In the genomic region with DNA sequence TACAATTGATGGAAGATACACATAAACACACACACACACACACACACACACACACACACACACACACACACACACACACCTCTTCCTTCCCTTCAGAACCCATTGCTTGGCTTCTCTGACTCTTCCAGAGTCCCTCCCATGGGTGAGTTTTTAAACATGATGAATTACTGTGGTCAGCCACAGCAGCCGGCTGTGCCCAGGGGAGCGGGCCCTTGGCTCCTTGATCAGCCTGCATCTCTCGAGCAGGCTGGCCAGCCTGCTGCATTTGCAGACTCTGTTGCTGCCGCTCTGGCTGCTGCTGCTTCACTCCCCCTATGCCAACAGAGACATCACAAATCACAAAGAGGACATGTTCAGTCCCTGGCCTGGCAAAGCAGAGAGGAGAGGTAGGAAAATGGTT, we compare ENCODE assay signal across 28 mouse cellular contexts. TPM values are rescaled to one million over a fixed set of nuclear protein-coding genes. Genes with fewer than 3 reads are reported as not detected.
DNase-seq lines count a peak whose midpoint lies in the region; ATAC-seq and TF ChIP-seq lines count a peak whose summit lies in the region.
"Had no signal": no experiment of that assay in that cellular context is flagged by ENCODE, and none has a peak within 500 bp of the region (broad histone marks: within the 10 kb centered on the region; RNA-seq: fewer than 3 reads in every experiment).

No protein-coding gene starts in this region.

- no peak overlapping the region for H3K4me3 ChIP-seq in hindbrain, embryonic 10.5 days
- no peak overlapping the region for H3K4me3 ChIP-seq in hindbrain, embryonic 16.5 days (ENCODE audit: low read length)
- H3K4me3 ChIP-seq in hindbrain, postnatal 0 days (ENCODE audit: low read length), result no peak overlapping the region
- no peak overlapping the region for H3K4me3 ChIP-seq in forebrain, embryonic 11.5 days (ENCODE audit: low read depth, low read length)
- H3K4me3 ChIP-seq: embryonic facial prominence, embryonic 12.5 days; forebrain, embryonic 12.5 days; heart, embryonic 15.5 days; intestine, embryonic 15.5 days; layer of hippocampus, adult 2 months; limb, embryonic 13.5 days; liver, embryonic 12.5 days had no signal

- no peak for TF ChIP-seq CTCF in brain, embryonic 14.5 days (IDR thresholded peaks at IDR 0.05; ENCODE audit: borderline replicate concordance, extremely low read depth, insufficient read depth, insufficient read length)
- no peak for TF ChIP-seq CTCF in hindbrain, postnatal 0 days (IDR thresholded peaks at IDR 0.05; ENCODE audit: low read depth)

- peak; percentile 4 for DNase-seq in hindbrain, embryonic 10.5 days (ENCODE audit: low spot score)
- peak; percentile 27 for DNase-seq in 3T3-L1 (ENCODE audit: low read depth, low spot score)
- peak; percentile 1 for DNase-seq in brain, embryonic 14.5 days (ENCODE audit: low read depth)
- DNase-seq in hindbrain, postnatal 0 days (ENCODE audit: low spot score), result peak; percentile 40
- DNase-seq in forebrain, embryonic 11.5 days (ENCODE audit: low spot score), result no peak
- no peak for DNase-seq in spleen, adult 12 weeks (ENCODE audit: low spot score)
- DNase-seq in gastrocnemius, postnatal 14 days, result no peak
- DNase-seq: cerebellum, adult 8-10 months; heart, postnatal 4 days; kidney, adult 8-10 months; kidney, postnatal 14 days; lung, adult 18-20 months; lung, postnatal 10 days; right cerebral cortex, postnatal 25 days had no signal

- H3K4me2 ChIP-seq in hindbrain, embryonic 16.5 days (ENCODE audit: low read length), result no peak overlapping the region
- no peak overlapping the region for H3K4me2 ChIP-seq in hindbrain, postnatal 0 days (ENCODE audit: low read depth, low read length)
- no peak overlapping the region for H3K4me2 ChIP-seq in forebrain, embryonic 11.5 days (ENCODE audit: low read depth, low read length, severe bottlenecking)
- H3K4me2 ChIP-seq: embryonic facial prominence, embryonic 12.5 days; forebrain, embryonic 12.5 days; heart, embryonic 15.5 days; intestine, embryonic 15.5 days; limb, embryonic 13.5 days; liver, embryonic 12.5 days; midbrain, embryonic 11.5 days had no signal

- H3K9me3 ChIP-seq in hindbrain, embryonic 10.5 days, result 0 out of 2 replicates have a peak, but pooled peaks cover 3% of the 10 kb centered on the region
- no peaks in the 10 kb centered on the region for H3K9me3 ChIP-seq in hindbrain, embryonic 16.5 days (ENCODE audit: control insufficient read depth, low read length)
- no peaks in the 10 kb centered on the region for H3K9me3 ChIP-seq in hindbrain, postnatal 0 days (ENCODE audit: low read length)
- H3K9me3 ChIP-seq in forebrain, embryonic 11.5 days (ENCODE audit: control insufficient read depth, low read length), result no peaks in the 10 kb centered on the region
- H3K9me3 ChIP-seq: embryonic facial prominence, embryonic 12.5 days; forebrain, embryonic 12.5 days; heart, embryonic 15.5 days; intestine, embryonic 15.5 days; limb, embryonic 13.5 days; liver, embryonic 12.5 days had no signal

- WGBS in hindbrain, embryonic 10.5 days, result 50% methylated on average over 4 of the region's 4 CpGs
- 42% methylated on average over 4 of the region's 4 CpGs for WGBS in hindbrain, embryonic 16.5 days
- WGBS in hindbrain, postnatal 0 days, result 20% methylated on average over 4 of the region's 4 CpGs
- WGBS in forebrain, embryonic 11.5 days, result 70% methylated on average over 4 of the region's 4 CpGs

- intact Hi-C loops in gastrocnemius, postnatal 14 days (cut with DNase I; ENCODE audit: low total_unique reads), result loop anchor here (2.0 kb wide), 1 partner anchor 62 kb away; no protein-coding TSS in a partner anchor

- peaks cover 13% of the 10 kb centered on the region for H3K4me1 ChIP-seq in hindbrain, embryonic 10.5 days (replicated peaks)
- no peaks in the 10 kb centered on the region for H3K4me1 ChIP-seq in hindbrain, embryonic 16.5 days (ENCODE audit: control insufficient read depth, insufficient read depth, low read depth, low read length)
- H3K4me1 ChIP-seq in hindbrain, postnatal 0 days (ENCODE audit: insufficient read depth, low read length), result no peaks in the 10 kb centered on the region
- H3K4me1 ChIP-seq in forebrain, embryonic 11.5 days (replicated peaks; ENCODE audit: control insufficient read depth, insufficient read depth, low read length), result no peaks in the 10 kb centered on the region
- H3K4me1 ChIP-seq: embryonic facial prominence, embryonic 12.5 days; forebrain, embryonic 12.5 days; heart, embryonic 15.5 days; intestine, embryonic 15.5 days; limb, embryonic 13.5 days; liver, embryonic 12.5 days had no signal

- H3K36me3 ChIP-seq in hindbrain, embryonic 10.5 days, result no peaks in the 10 kb centered on the region
- H3K36me3 ChIP-seq in hindbrain, embryonic 16.5 days (ENCODE audit: control insufficient read depth, insufficient read depth, low read length), result no peaks in the 10 kb centered on the region
- no peaks in the 10 kb centered on the region for H3K36me3 ChIP-seq in hindbrain, postnatal 0 days (ENCODE audit: insufficient read depth, low read length)
- no peaks in the 10 kb centered on the region for H3K36me3 ChIP-seq in forebrain, embryonic 11.5 days (ENCODE audit: control insufficient read depth, insufficient read depth, low read length)
- H3K36me3 ChIP-seq: embryonic facial prominence, embryonic 12.5 days; forebrain, embryonic 12.5 days; heart, embryonic 15.5 days; intestine, embryonic 15.5 days; limb, embryonic 13.5 days; liver, embryonic 12.5 days had no signal

- TF ChIP-seq POLR2A in brain, embryonic 14.5 days (IDR thresholded peaks at IDR 0.05; ENCODE audit: borderline replicate concordance, extremely low read depth, insufficient read depth, insufficient read length, poor library complexity, severe bottlenecking), result no peak

- H3K27ac ChIP-seq in hindbrain, embryonic 10.5 days, result peak overlapping the region; percentile 50; the same call in 1 of the 2 replicates
- no peak overlapping the region; the same call in 1 of the 2 replicates for H3K27ac ChIP-seq in hindbrain, embryonic 16.5 days (ENCODE audit: low read depth, low read length)
- no peak overlapping the region for H3K27ac ChIP-seq in hindbrain, postnatal 0 days
- H3K27ac ChIP-seq in forebrain, embryonic 11.5 days (ENCODE audit: low read depth, low read length), result no peak overlapping the region
- H3K27ac ChIP-seq: embryonic facial prominence, embryonic 12.5 days; forebrain, embryonic 12.5 days; heart, embryonic 15.5 days; intestine, embryonic 15.5 days; layer of hippocampus, adult 2 months; limb, embryonic 13.5 days; liver, embryonic 12.5 days had no signal

- no peaks in the 10 kb centered on the region for H3K27me3 ChIP-seq in hindbrain, embryonic 10.5 days (ENCODE audit: insufficient read depth, poor library complexity, severe bottlenecking)
- no peaks in the 10 kb centered on the region for H3K27me3 ChIP-seq in hindbrain, embryonic 16.5 days (replicated peaks; ENCODE audit: control insufficient read depth, insufficient read depth, low read length)
- no peaks in the 10 kb centered on the region for H3K27me3 ChIP-seq in hindbrain, postnatal 0 days (ENCODE audit: insufficient read depth, low read length)
- H3K27me3 ChIP-seq in forebrain, embryonic 11.5 days (ENCODE audit: control insufficient read depth, insufficient read depth, low read length), result no peaks in the 10 kb centered on the region
- H3K27me3 ChIP-seq: embryonic facial prominence, embryonic 12.5 days; forebrain, embryonic 12.5 days; heart, embryonic 15.5 days; intestine, embryonic 15.5 days; limb, embryonic 13.5 days; liver, embryonic 12.5 days had no signal

- no peak overlapping the region for H3K9ac ChIP-seq in hindbrain, embryonic 16.5 days (ENCODE audit: low read depth, low read length)
- H3K9ac ChIP-seq in hindbrain, postnatal 0 days (replicated peaks; ENCODE audit: low read length), result no peak overlapping the region
- no peak overlapping the region for H3K9ac ChIP-seq in forebrain, embryonic 11.5 days (ENCODE audit: low read length)
- H3K9ac ChIP-seq: embryonic facial prominence, embryonic 12.5 days; forebrain, embryonic 12.5 days; heart, embryonic 15.5 days; intestine, embryonic 15.5 days; limb, embryonic 13.5 days; liver, embryonic 12.5 days had no signal

- no peak; the same call in 1 of the 2 replicates for ATAC-seq in hindbrain, embryonic 16.5 days
- ATAC-seq in hindbrain, postnatal 0 days, result no peak
- ATAC-seq in forebrain, embryonic 11.5 days (replicated peaks; ENCODE audit: low FRiP score), result no peak
- ATAC-seq: intestine, embryonic 15.5 days; liver, embryonic 12.5 days had no signal

RNA-seq across cellular contexts. Expression of gene Glra1, which starts 29.0 kb away (rescaled TPM):
- 3.8 and 6.8 TPM in 2 replicates for polyA plus RNA-seq in hindbrain, embryonic 10.5 days (2016; fragmentation: Nextera tagmentation; extraction: Ambion mirVana)
- 2.5 and 2.8 TPM in 2 replicates for polyA plus RNA-seq in hindbrain, embryonic 16.5 days (2015; fragmentation: Nextera tagmentation; extraction: Ambion mirVana)
- 0.34 and 1.3 TPM in 2 replicates for polyA plus RNA-seq in brain, embryonic 14.5 days (2012; rRNA removed)
- 11.7 and 15.7 TPM in 2 replicates for total RNA-seq in hindbrain, postnatal 0 days (2014; rRNA removed)
- 2.8 TPM in 2 replicates for polyA plus RNA-seq in hindbrain, postnatal 0 days (2015; fragmentation: Nextera tagmentation; extraction: Ambion mirVana)
- not detected in 2 replicates for polyA plus RNA-seq in forebrain, embryonic 11.5 days (2014; fragmentation: Nextera tagmentation; extraction: Ambion mirVana)
- not detected for total RNA-seq in gastrocnemius, postnatal 14 days (2021)
- total RNA-seq: gastrocnemius, adult 18-20 months; gastrocnemius, postnatal 4 days; heart, postnatal 4 days had no signal
- polyA plus RNA-seq: embryonic facial prominence, embryonic 12.5 days; forebrain, embryonic 12.5 days; heart, embryonic 15.5 days; intestine, embryonic 15.5 days; limb, embryonic 13.5 days; liver, embryonic 12.5 days; midbrain, embryonic 11.5 days; spleen, adult 2 months; testis, adult 2 months; urinary bladder, adult 2 months had no signal

Comparison
In these comparisons a context has a peak if more than half of its experiments do, and no peak if none do; other contexts are left out.
1. DNase-seq: peak in hindbrain, embryonic 10.5 days (single experiment), 3T3-L1 (single experiment), brain, embryonic 14.5 days (single experiment) and hindbrain, postnatal 0 days (single experiment); none in forebrain, embryonic 11.5 days (single experiment), spleen, adult 12 weeks (single experiment) and gastrocnemius, postnatal 14 days (single experiment).